ENCODE assay signal across 9 mouse cellular contexts in genomic region chr3:144753120-144753519, GRCm38 (mm10). TPM values are rescaled to one million over a fixed set of nuclear protein-coding genes. Genes with fewer than 3 reads are reported as not detected.
DNase-seq lines count a peak whose midpoint lies in the region; ATAC-seq lines count a peak whose summit lies in the region.
"Had no signal": no experiment of that assay in that cellular context is flagged by ENCODE, and none has a peak within 500 bp of the region (broad histone marks: within the 10 kb centered on the region; RNA-seq: fewer than 3 reads in every experiment).

No protein-coding gene starts in this region.

- no peaks in the 10 kb centered on the region for H3K36me3 ChIP-seq in embryonic facial prominence, embryonic 11.5 days (replicated peaks; ENCODE audit: control insufficient read depth, insufficient read depth, low read depth, low read length)
- H3K36me3 ChIP-seq: neural tube, embryonic 13.5 days had no signal

- no peak overlapping the region for H3K9ac ChIP-seq in embryonic facial prominence, embryonic 11.5 days (replicated peaks; ENCODE audit: low read length)
- H3K9ac ChIP-seq: neural tube, embryonic 13.5 days had no signal

- H3K27me3 ChIP-seq in embryonic facial prominence, embryonic 11.5 days (ENCODE audit: control insufficient read depth, insufficient read depth, low read length): no peaks in the 10 kb centered on the region
- H3K27me3 ChIP-seq: neural tube, embryonic 13.5 days had no signal

- no peak overlapping the region for H3K4me3 ChIP-seq in embryonic facial prominence, embryonic 11.5 days (ENCODE audit: low read depth, low read length)
- H3K4me3 ChIP-seq: neural tube, embryonic 13.5 days had no signal

- H3K4me2 ChIP-seq in embryonic facial prominence, embryonic 11.5 days (ENCODE audit: low read depth, low read length): no peak overlapping the region
- H3K4me2 ChIP-seq: neural tube, embryonic 13.5 days had no signal

- 6% methylated on average over 2 of the region's 2 CpGs for WGBS in embryonic facial prominence, embryonic 11.5 days

- H3K9me3 ChIP-seq in embryonic facial prominence, embryonic 11.5 days (replicated peaks; ENCODE audit: control insufficient read depth, low read length): no peaks in the 10 kb centered on the region
- H3K9me3 ChIP-seq: neural tube, embryonic 13.5 days had no signal

- no peak overlapping the region for H3K27ac ChIP-seq in embryonic facial prominence, embryonic 11.5 days (replicated peaks; ENCODE audit: low read depth, low read length)
- H3K27ac ChIP-seq: neural tube, embryonic 13.5 days had no signal

- no peak for ATAC-seq in embryonic facial prominence, embryonic 11.5 days (replicated peaks; ENCODE audit: insufficient number of reproducible peaks, low FRiP score, low TSS enrichment, low read depth)
- ATAC-seq in megakaryocyte, adult 5-6 weeks (ENCODE audit: poor library complexity, severe bottlenecking): peak; percentile 73

- peak; percentile 5 for DNase-seq in cerebellum, adult 11 months
- DNase-seq in cerebellum, postnatal 4 days (ENCODE audit: low spot score in 2 of 2): no peak
- peak; percentile 15 for DNase-seq in spleen, adult 12 weeks (ENCODE audit: low spot score)
- DNase-seq in spleen, postnatal 14 days (ENCODE audit: low spot score in 2 of 2): no peak
- DNase-seq in embryonic facial prominence, embryonic 11.5 days (ENCODE audit: low spot score): peak; percentile 10
- DNase-seq in ovary, postnatal 10 days (ENCODE audit: low spot score): no peak
- no peak for DNase-seq in right cerebral cortex, postnatal 36 days (ENCODE audit: low spot score in 2 of 2)

- no peaks in the 10 kb centered on the region for H3K4me1 ChIP-seq in embryonic facial prominence, embryonic 11.5 days (ENCODE audit: control insufficient read depth, insufficient read depth, low read length)
- H3K4me1 ChIP-seq: neural tube, embryonic 13.5 days had no signal

RNA-seq across cellular contexts. Expression of gene Clca3a1, which starts 7.7 kb away (rescaled TPM):
- polyA plus RNA-seq in embryonic facial prominence, embryonic 11.5 days (2014; fragmentation: Nextera tagmentation; extraction: Ambion mirVana): 0.08 TPM in 1 of 2 replicates, not detected in the other
- 0.04 and 0.57 TPM in 2 replicates for total RNA-seq in megakaryocyte, adult 5-6 weeks (2015)
- total RNA-seq in megakaryocyte, adult 5-6 weeks (2017): 0.04 TPM in 1 of 2 replicates, not detected in the other

RNA-seq across cellular contexts. Expression of gene Sh3glb1, which starts 33.0 kb away (rescaled TPM):
- 87.9 and 88.3 TPM in 2 replicates for polyA plus RNA-seq in embryonic facial prominence, embryonic 11.5 days (2014; fragmentation: Nextera tagmentation; extraction: Ambion mirVana)
- total RNA-seq in megakaryocyte, adult 5-6 weeks (2015): 255 and 267 TPM in 2 replicates
- total RNA-seq in megakaryocyte, adult 5-6 weeks (2017): 110 TPM in 2 replicates

Comparison
In these comparisons a context has a peak if more than half of its experiments do, and no peak if none do; other contexts are left out.
1. DNase-seq: peak in cerebellum, adult 11 months (single experiment), spleen, adult 12 weeks (single experiment) and embryonic facial prominence, embryonic 11.5 days (single experiment); none in cerebellum, postnatal 4 days (0 of 2), spleen, postnatal 14 days (0 of 2), ovary, postnatal 10 days (single experiment) and right cerebral cortex, postnatal 36 days (0 of 2).